Mouse (Mus musculus) megakaryocyte, adult 5-6 weeks (primary cell): ENCODE measurements around the gene Noa1. TPM values are rescaled to one million over a fixed set of nuclear protein-coding genes. Genes with fewer than 3 reads are reported as not detected.
A peak's percentile ranks its signal among the peaks of the same experiment; 100 is the strongest.

Experiments used
- ATAC-seq: 2 replicates; pipeline ENCODE4 v1.8.0; 2016; ENCODE audit warnings: mild to moderate bottlenecking, inconsistent platforms; ENCODE audit not compliant: poor library complexity, severe bottlenecking
- total RNA-seq, 2 experiments: library from RNA; stranded (forward) in 1 of 2; stranded (reverse) in 1 of 2; fragments of 153-499, 151-499 nt in 1 of 2; fragments of 221-1000, 200-1000 nt in 1 of 2; gene quantifications; 2 replicates each; pipeline versions ENCODE4 v1.2.3 to v1.2.4; 2015 to 2017

Noa1 gene
- 18.0 and 24.7 TPM in 2 replicates for total RNA-seq (2015)
- 10.2 and 15.8 TPM in 2 replicates for total RNA-seq (2017)

- ATAC-seq, result peak; percentile 91
Observed at GRCm38 (mm10) chr5:77309924-77310772, at the start of gene Noa1, which contains the start of gene Polr2b. Gene Noa1 (minus strand): TSS chr5:77310084. Gene Polr2b (plus strand): TSS chr5:77310147.

- ATAC-seq, result peak; percentile 34
Observed at GRCm38 (mm10) chr5:77358347-77358746, 48.5 kb upstream of the Noa1 start.

DNA sequence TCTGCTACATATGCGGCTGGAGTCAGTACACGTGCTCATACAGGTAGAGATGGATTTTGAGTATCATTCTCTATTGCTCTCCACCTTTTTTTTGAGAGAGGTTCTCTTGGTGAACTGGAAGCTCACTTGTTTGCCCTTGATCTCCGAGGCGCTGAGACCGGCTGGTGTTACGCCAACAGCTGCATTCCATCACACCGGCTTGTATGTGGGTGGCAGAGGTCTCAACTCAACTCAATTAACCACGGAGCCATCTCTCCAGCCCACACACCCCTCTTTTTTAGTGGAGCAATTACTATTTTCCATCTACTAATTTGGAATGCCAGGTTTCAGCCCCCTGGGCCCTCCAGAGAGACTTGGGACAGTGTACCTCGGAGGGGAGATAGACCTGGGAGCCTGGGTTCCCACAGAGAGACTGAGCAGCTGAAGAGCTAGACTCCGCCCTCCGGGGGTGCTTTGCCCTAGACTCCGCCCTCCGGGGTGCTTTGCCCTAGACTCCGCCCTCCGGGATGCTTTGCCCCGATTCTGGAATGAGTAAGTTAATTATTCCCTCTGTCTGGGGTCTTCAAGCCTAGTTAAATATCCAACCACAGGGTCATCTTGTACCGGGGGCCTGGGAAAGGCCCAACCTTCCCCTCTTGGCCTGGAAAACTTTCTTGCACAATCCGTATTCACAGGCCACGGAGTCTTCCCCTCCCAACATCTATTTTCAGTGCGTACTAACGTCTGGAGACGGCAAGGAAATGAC lies 47.7 kb upstream of the Noa1 start:
- peak; percentile 58 for ATAC-seq

GRCm38 (mm10) chr5:77355307-77356265 lies 45.7 kb upstream of the Noa1 start:
- ATAC-seq, result no peak

DNA sequence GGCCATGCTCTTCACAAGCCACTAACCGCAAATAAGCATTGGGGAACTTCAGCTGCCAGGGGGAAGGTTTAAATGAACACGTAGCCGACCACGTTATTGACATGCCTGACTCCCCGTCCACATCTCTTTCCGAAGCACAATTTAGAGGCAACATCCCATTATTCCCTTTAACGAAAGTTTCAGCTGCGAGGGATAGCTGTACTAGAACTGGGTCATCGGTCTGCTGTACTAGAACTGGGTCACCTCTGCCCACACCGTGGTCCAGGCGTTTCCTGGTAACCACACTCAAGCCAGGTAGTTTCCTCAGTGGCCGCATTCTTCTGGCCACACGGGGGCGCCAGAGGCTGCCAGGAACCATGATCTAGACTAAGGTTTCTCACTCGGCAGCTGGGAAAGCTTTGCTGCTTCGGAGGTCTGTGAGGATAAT lies 44.5 kb upstream of the Noa1 start:
- peak; percentile 84 for ATAC-seq

- ATAC-seq, result no peak
Observed at GRCm38 (mm10) chr5:77351691-77352090, 41.8 kb upstream of the Noa1 start.

GRCm38 (mm10) chr5:77349971-77350658 lies 40.2 kb upstream of the Noa1 start:
- ATAC-seq, result no peak

- ATAC-seq, result no peak
Observed at GRCm38 (mm10) chr5:77348901-77349300, 39.0 kb upstream of the Noa1 start.

GRCm38 (mm10) chr5:77340033-77340432 lies 30.1 kb upstream of the Noa1 start:
- no peak for ATAC-seq

GRCm38 (mm10) chr5:77330154-77330553 lies 20.3 kb upstream of the Noa1 start:
- ATAC-seq, result no peak

GRCm38 (mm10) chr5:77324936-77325335 lies 15.1 kb upstream of the Noa1 start:
- ATAC-seq, result no peak

- no peak for ATAC-seq
Observed at GRCm38 (mm10) chr5:77314986-77315385, 5.1 kb upstream of the Noa1 start.

DNA sequence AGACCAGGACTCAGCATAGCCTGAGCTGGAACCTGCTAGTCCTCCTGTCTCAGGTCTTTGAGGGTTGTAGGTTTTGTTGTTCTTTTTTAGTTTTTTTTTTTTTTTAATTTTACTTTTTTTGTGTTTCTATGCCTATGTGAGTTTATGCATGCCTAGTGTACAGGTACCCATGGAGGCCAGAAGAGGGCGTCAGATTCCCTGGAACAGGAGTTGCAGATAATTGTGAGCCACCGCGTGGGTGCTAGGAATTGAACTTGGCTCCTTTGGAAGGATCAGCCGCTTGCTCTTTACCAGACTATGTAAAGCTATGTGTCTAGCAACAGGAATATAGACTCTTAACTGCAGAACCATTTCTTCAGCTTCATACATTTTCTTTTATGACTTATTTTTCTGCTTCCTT lies 4.3 kb upstream of the Noa1 start:
- no peak for ATAC-seq

DNA sequence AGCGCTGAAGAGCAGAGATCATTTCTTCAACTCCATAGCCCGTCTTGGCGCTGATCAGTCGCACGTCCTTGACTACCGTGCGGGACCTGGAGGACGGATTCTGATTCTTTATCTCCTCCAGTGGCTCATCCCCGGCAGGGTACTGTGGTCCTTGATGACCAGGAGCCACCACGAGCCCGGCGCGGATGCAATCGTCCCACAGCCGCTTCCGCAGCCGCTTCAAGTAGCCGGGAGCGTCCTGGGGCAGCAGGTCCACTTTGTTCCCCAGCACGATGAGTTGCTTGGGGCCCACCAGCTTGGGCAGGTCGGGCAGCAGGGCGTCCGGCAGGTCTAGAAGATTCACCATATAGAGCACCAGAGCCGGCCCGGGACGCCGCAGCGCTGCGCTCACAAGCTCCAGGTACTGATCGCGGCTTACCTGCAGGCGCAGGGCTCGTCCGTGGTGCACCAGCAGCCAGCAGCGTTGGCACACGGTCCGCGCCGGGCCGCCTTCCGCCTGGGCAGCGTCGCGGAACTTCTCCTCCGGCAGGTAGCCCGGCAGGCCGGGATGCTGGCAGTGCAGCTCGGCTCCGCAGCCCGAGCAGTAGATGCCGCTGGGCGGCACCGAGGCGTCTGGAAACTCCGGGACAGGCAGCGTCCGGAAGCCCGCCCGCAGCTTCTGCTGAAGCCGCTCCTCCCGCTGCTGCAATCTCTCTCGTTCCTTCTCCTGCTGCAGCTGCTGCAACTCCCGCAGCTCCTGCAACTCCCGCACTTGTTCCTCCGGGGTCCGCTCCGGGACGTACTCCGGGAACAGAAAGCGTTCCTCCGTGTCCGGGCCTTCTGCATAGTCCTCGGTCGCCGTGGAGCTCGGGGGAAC lies 605 bp downstream of the Noa1 start:
- peak; percentile 37 for ATAC-seq

GRCm38 (mm10) chr5:77307821-77308553 lies 1.9 kb downstream of the Noa1 start:
- no peak for ATAC-seq

DNA sequence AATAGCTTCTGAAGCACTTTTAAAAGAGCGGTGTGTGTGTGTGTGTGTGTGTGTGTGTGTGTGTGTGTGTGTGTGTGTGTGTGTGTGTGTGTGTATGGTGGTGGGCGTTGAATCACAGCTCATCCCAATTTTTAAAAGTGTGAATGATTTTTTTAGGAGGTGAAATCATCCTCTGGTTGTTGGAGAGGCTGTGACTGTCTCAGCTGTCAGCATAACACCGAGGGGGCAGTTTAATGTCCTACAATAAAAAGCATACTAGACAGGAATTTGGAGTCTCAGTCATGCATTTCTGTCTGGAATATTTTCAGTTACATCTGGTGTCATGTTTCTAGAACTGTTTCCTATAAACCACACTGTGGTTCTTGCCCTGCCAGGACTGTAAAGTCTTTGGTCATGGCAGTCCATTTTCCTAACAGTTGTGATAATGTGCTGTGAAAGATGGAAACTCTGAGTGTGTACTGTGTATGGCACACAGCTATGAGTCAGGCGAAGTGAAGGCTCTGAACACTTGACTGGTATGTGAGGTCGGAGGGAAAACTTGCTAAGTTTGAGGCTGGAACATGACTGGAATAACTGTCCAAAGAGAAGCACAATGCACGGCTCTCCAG lies 8.5 kb downstream of the Noa1 start:
- ATAC-seq, result no peak

DNA sequence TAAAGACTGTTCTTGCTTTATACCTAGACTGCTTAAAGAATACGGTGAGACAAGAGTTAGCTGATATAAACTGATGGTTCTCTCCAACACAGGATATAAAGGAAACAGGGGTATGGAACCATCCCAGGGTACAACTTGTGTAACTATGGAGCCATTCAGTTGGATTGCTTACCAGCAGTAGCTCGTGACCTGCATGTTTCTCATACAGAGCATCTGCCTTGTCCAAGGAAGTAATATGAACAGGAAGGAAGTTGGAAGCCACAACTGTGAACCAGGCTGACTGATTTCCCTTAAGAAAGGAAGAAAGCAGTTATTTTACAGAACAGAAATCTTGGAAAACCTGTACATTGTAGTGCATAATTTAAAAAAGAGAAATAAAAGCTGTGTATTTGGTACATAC lies 10.4 kb downstream of the Noa1 start:
- ATAC-seq, result no peak
